Mouse (Mus musculus): ENCODE measurements around the gene Rnf166. TPM values are rescaled to one million over a fixed set of nuclear protein-coding genes. Genes with fewer than 3 reads are reported as not detected.

The Rnf166 gene
- polyA plus RNA-seq, 1 experiment from 2014 or later = 51.3 TPM

GRCm38 (mm10) chr8:122436146-122436545, 39.7 kb downstream of the Rnf166 start:
- Histone ChIP-seq H3K9me3 (no peaks in the 10 kb centered on the region), H3K4me1 (peaks cover 25% of the 10 kb centered on the region), H3K27ac (no peak overlapping the region), H3K4me3 (no peak overlapping the region), H3K9ac (no peak overlapping the region), H3K4me2 (no peak overlapping the region), H3K36me3 (peaks cover 63% of the 10 kb centered on the region), H3K27me3 (no peaks in the 10 kb centered on the region)
- 93% methylated on average over 9 of the region's 9 CpGs for WGBS
- no peak for ATAC-seq (ENCODE audit: insufficient number of reproducible peaks, insufficient read depth, low FRiP score, low TSS enrichment, low read depth)

- Histone ChIP-seq H3K9me3 (no peaks in the 10 kb centered on the region), H3K36me3 (peaks cover 63% of the 10 kb centered on the region), H3K27me3 (no peaks in the 10 kb centered on the region), H3K4me3 (no peak overlapping the region), H3K4me1 (peaks cover 25% of the 10 kb centered on the region), H3K27ac (no peak overlapping the region), H3K9ac (no peak overlapping the region), H3K4me2 (no peak overlapping the region)
- no peak for ATAC-seq (ENCODE audit: insufficient number of reproducible peaks, insufficient read depth, low FRiP score, low TSS enrichment, low read depth)
- WGBS = 89% methylated on average over 6 of the region's 6 CpGs
Observed at GRCm38 (mm10) chr8:122435375-122435774, 40.5 kb downstream of the Rnf166 start.

GRCm38 (mm10) chr8:122433269-122433905, 42.5 kb downstream of the Rnf166 start:
- no peak overlapping the region for H3K9ac ChIP-seq
- H3K36me3 ChIP-seq = peaks cover 49% of the 10 kb centered on the region
- H3K27ac ChIP-seq = peak overlapping the region; percentile 44; the same call in 1 of the 2 replicates
- no peaks in the 10 kb centered on the region for H3K27me3 ChIP-seq
- H3K9me3 ChIP-seq = no peaks in the 10 kb centered on the region
- peaks cover 25% of the 10 kb centered on the region for H3K4me1 ChIP-seq
- 0 out of 2 replicates have a peak overlapping the region, but pooled peaks have one; percentile 58 for H3K4me3 ChIP-seq
- 67% methylated on average over 11 of the region's 11 CpGs for WGBS
- ATAC-seq (ENCODE audit: insufficient number of reproducible peaks, insufficient read depth, low FRiP score, low TSS enrichment, low read depth) = no peak
- H3K4me2 ChIP-seq = peak overlapping the region; percentile 93

- ATAC-seq (ENCODE audit: insufficient number of reproducible peaks, insufficient read depth, low FRiP score, low TSS enrichment, low read depth) = peak; percentile 61
- peak within 1 kb of the TSS; percentile 84 for H3K9ac ChIP-seq
- H3K4me1 ChIP-seq = peaks cover 19% of the 10 kb centered on the region
- no peaks in the 10 kb centered on the region for H3K9me3 ChIP-seq
- no peaks in the 10 kb centered on the region for H3K27me3 ChIP-seq
- peak within 1 kb of the TSS; percentile 93 for H3K4me2 ChIP-seq
- H3K27ac ChIP-seq = peak within 1 kb of the TSS; percentile 44
- H3K4me3 ChIP-seq = peak within 1 kb of the TSS; percentile 58
- peaks cover 42% of the 10 kb centered on the region for H3K36me3 ChIP-seq
- WGBS = 4% methylated on average over 45 of the region's 45 CpGs
Observed at GRCm38 (mm10) chr8:122432443-122433268, 43.2 kb downstream of the Rnf166 start, which contains the start of gene Cyba. Gene Cyba (minus strand): TSS chr8:122432930.

GRCm38 (mm10) chr8:122431694-122432442, 44.0 kb downstream of the Rnf166 start:
- H3K9ac ChIP-seq = peak overlapping the region; percentile 84
- peaks cover 37% of the 10 kb centered on the region for H3K36me3 ChIP-seq
- H3K27ac ChIP-seq = 0 out of 2 replicates have a peak overlapping the region, but pooled peaks have one; percentile 44
- no peaks in the 10 kb centered on the region for H3K27me3 ChIP-seq
- 37% methylated on average over 18 of the region's 18 CpGs for WGBS
- H3K4me3 ChIP-seq = peak overlapping the region; percentile 58
- no peak for ATAC-seq (ENCODE audit: insufficient number of reproducible peaks, insufficient read depth, low FRiP score, low TSS enrichment, low read depth)
- H3K4me2 ChIP-seq = peak overlapping the region; percentile 93
- no peaks in the 10 kb centered on the region for H3K9me3 ChIP-seq
- H3K4me1 ChIP-seq = peaks cover 19% of the 10 kb centered on the region

GRCm38 (mm10) chr8:122430646-122431045, 45.2 kb downstream of the Rnf166 start:
- H3K4me2 ChIP-seq = no peak overlapping the region
- no peak for ATAC-seq (ENCODE audit: insufficient number of reproducible peaks, insufficient read depth, low FRiP score, low TSS enrichment, low read depth)
- H3K9ac ChIP-seq = no peak overlapping the region
- no peak overlapping the region for H3K27ac ChIP-seq
- no peaks in the 10 kb centered on the region for H3K27me3 ChIP-seq
- H3K4me3 ChIP-seq = no peak overlapping the region
- peaks cover 30% of the 10 kb centered on the region for H3K36me3 ChIP-seq
- WGBS = 86% methylated on average over 3 of the region's 3 CpGs
- H3K4me1 ChIP-seq = peaks cover 19% of the 10 kb centered on the region
- H3K9me3 ChIP-seq = no peaks in the 10 kb centered on the region

- Histone ChIP-seq H3K4me1 (peaks cover 19% of the 10 kb centered on the region), H3K9ac (no peak overlapping the region), H3K4me2 (no peak overlapping the region), H3K9me3 (no peaks in the 10 kb centered on the region), H3K27ac (no peak overlapping the region), H3K4me3 (no peak overlapping the region), H3K36me3 (peaks cover 29% of the 10 kb centered on the region), H3K27me3 (no peaks in the 10 kb centered on the region)
- ATAC-seq (ENCODE audit: insufficient number of reproducible peaks, insufficient read depth, low FRiP score, low TSS enrichment, low read depth) = no peak
- 83% methylated on average over 10 of the region's 10 CpGs for WGBS
Observed at GRCm38 (mm10) chr8:122430058-122430636, 45.7 kb downstream of the Rnf166 start.

GRCm38 (mm10) chr8:122428163-122428562, 47.7 kb downstream of the Rnf166 start:
- no peaks in the 10 kb centered on the region for H3K9me3 ChIP-seq
- H3K36me3 ChIP-seq = 0 out of 2 replicates have a peak, but pooled peaks cover 12% of the 10 kb centered on the region
- 82% methylated on average over 9 of the region's 9 CpGs for WGBS
- no peak for ATAC-seq (ENCODE audit: insufficient number of reproducible peaks, insufficient read depth, low FRiP score, low TSS enrichment, low read depth)
- peaks cover 17% of the 10 kb centered on the region for H3K4me1 ChIP-seq
- H3K9ac ChIP-seq = no peak overlapping the region
- H3K27me3 ChIP-seq = no peaks in the 10 kb centered on the region
- no peak overlapping the region for H3K4me3 ChIP-seq
- no peak overlapping the region for H3K4me2 ChIP-seq
- H3K27ac ChIP-seq = no peak overlapping the region

- WGBS = 92% methylated on average over 7 of the region's 7 CpGs
- Histone ChIP-seq H3K36me3 (0 out of 2 replicates have a peak, but pooled peaks cover 12% of the 10 kb centered on the region), H3K4me1 (peaks cover 12% of the 10 kb centered on the region), H3K4me3 (no peak overlapping the region), H3K9me3 (no peaks in the 10 kb centered on the region), H3K27ac (no peak overlapping the region), H3K4me2 (no peak overlapping the region), H3K9ac (no peak overlapping the region), H3K27me3 (no peaks in the 10 kb centered on the region)
- ATAC-seq (ENCODE audit: insufficient number of reproducible peaks, insufficient read depth, low FRiP score, low TSS enrichment, low read depth) = no peak
Observed at GRCm38 (mm10) chr8:122427607-122428006, 48.3 kb downstream of the Rnf166 start.

GRCm38 (mm10) chr8:122426145-122426544, 49.7 kb downstream of the Rnf166 start:
- WGBS = 81% methylated on average over 9 of the region's 9 CpGs
- Histone ChIP-seq H3K4me1 (no peaks in the 10 kb centered on the region), H3K4me3 (no peak overlapping the region), H3K27ac (no peak overlapping the region), H3K9me3 (no peaks in the 10 kb centered on the region), H3K36me3 (0 out of 2 replicates have a peak, but pooled peaks cover 12% of the 10 kb centered on the region), H3K9ac (no peak overlapping the region), H3K27me3 (no peaks in the 10 kb centered on the region), H3K4me2 (no peak overlapping the region)
- no peak for ATAC-seq (ENCODE audit: insufficient number of reproducible peaks, insufficient read depth, low FRiP score, low TSS enrichment, low read depth)

GRCm38 (mm10) chr8:122423659-122424058, 52.2 kb downstream of the Rnf166 start:
- 56% methylated on average over 5 of the region's 5 CpGs for WGBS
- Histone ChIP-seq H3K36me3 (peaks cover 23% of the 10 kb centered on the region), H3K4me1 (no peaks in the 10 kb centered on the region), H3K4me2 (no peak overlapping the region), H3K9me3 (no peaks in the 10 kb centered on the region), H3K27ac (no peak overlapping the region), H3K4me3 (no peak overlapping the region), H3K27me3 (no peaks in the 10 kb centered on the region), H3K9ac (no peak overlapping the region)
- no peak for ATAC-seq (ENCODE audit: insufficient number of reproducible peaks, insufficient read depth, low FRiP score, low TSS enrichment, low read depth)
